Mouse (Mus musculus) liver, postnatal 0 days (tissue): ENCODE results near the gene Inpp4a. TPM values are rescaled to one million over a fixed set of nuclear protein-coding genes. Genes with fewer than 3 reads are reported as not detected.

Experiments used
- ATAC-seq: fragments of 200-750 bp; cut with Nextera tagmentation; 2 replicates; pipeline ENCODE4 v1.8.0; 2017; ENCODE audit warnings: mild to moderate bottlenecking, moderate library complexity
- DNase-seq: peaks from one replicate; pipeline ENCODE4 v3.0.0-alpha.2; 2016
- H3K27ac ChIP-seq: fragments of 300-500 bp; sonication (generic); 2 replicates; pipeline ENCODE4 v1.5.1; 2014; ENCODE audit warnings: antibody characterized with exemption, moderate library complexity, mild to moderate bottlenecking, low read depth
- H3K27me3 ChIP-seq: fragments of 300-500 bp; sonication (generic); 2 replicates; pipeline ENCODE4 v1.6.1; 2014; ENCODE audit warnings: low read length, control low read depth, mixed read lengths; ENCODE audit not compliant: insufficient read depth
- H3K36me3 ChIP-seq: fragments of 300-500 bp; sonication (generic); replicated peaks from 2 replicates; pipeline ENCODE4 v1.6.1; 2014; ENCODE audit warnings: mild to moderate bottlenecking, control low read depth, low read length, moderate library complexity, mixed read lengths; ENCODE audit not compliant: insufficient read depth
- H3K4me1 ChIP-seq: fragments of 300-500 bp; sonication (generic); 2 replicates; pipeline ENCODE4 v1.6.1; 2014; ENCODE audit warnings: antibody characterized with exemption, mild to moderate bottlenecking, control low read depth; ENCODE audit not compliant: insufficient read depth
- H3K4me2 ChIP-seq: fragments of 300-500 bp; sonication (generic); 2 replicates; pipeline ENCODE4 v1.6.1; 2014; ENCODE audit warnings: low read depth, mild to moderate bottlenecking, low read length, moderate library complexity, mixed read lengths
- H3K4me3 ChIP-seq: fragments of 300-500 bp; sonication (generic); 2 replicates; pipeline ENCODE4 v1.5.1; 2014; ENCODE audit warnings: low read depth, low read length
- H3K9ac ChIP-seq: fragments of 300-500 bp; sonication (generic); replicated peaks from 2 replicates; pipeline ENCODE4 v1.6.1; 2014; ENCODE audit warnings: mild to moderate bottlenecking, moderate library complexity
- H3K9me3 ChIP-seq: fragments of 300-500 bp; sonication (generic); 2 replicates; pipeline ENCODE4 v1.6.1; 2016; ENCODE audit warnings: mild to moderate bottlenecking, control low read depth, low read length, mixed read lengths
- CTCF ChIP-seq: sonication (generic); IDR thresholded peaks from 2 replicates; pipeline ENCODE4 v1.5.1; 2016; ENCODE audit warnings: antibody characterized with exemption, low read depth
- EP300 ChIP-seq: IDR thresholded peaks from 2 replicates; pipeline ENCODE4 v1.6.1; 2016; ENCODE audit warnings: antibody characterized with exemption, low read depth, mild to moderate bottlenecking
- WGBS: fragments of 180-500 bp; shearing (Covaris S2); extraction: QIAGEN DNeasy Blood & Tissue Kit; methylation state at CpG from one replicate; pipeline ENCODE4 v1.1.7; 2014; ENCODE audit not compliant: insufficient replicate concordance; 5-methylcytosine and 5-hydroxymethylcytosine counted together
- polyA plus RNA-seq: library from polyadenylated mRNA; unstranded; fragments of >200 nt; fragmentation: Nextera tagmentation; extraction: Ambion mirVana; gene quantifications from 2 replicates; pipeline ENCODE4 v1.2.1, GENCODE M21; 2015

Gene Inpp4a
- polyA plus RNA-seq, 1 experiment from 2014 or later: 6.7 TPM

GRCm38 (mm10) chr1:37329132-37329531 is 29.5 kb downstream of the Inpp4a start:
- Histone ChIP-seq H3K4me3 (no peak overlapping the region), H3K4me2 (no peak overlapping the region), H3K27ac (no peak overlapping the region), H3K9ac (no peak overlapping the region), H3K36me3 (0 out of 2 replicates have a peak, but pooled peaks cover 4% of the 10 kb centered on the region), H3K9me3 (no peaks in the 10 kb centered on the region), H3K27me3 (no peaks in the 10 kb centered on the region), H3K4me1 (peaks cover 11% of the 10 kb centered on the region; the same call in 1 of the 2 replicates)
- no peak for DNase-seq
- TF ChIP-seq EP300: no peak
- TF ChIP-seq CTCF: 0 out of 2 replicates have a peak, but pooled peaks have one; percentile 27
- 83% methylated on average over 3 of the region's 3 CpGs for WGBS
- ATAC-seq: no peak

GRCm38 (mm10) chr1:37329831-37330230 is 30.2 kb downstream of the Inpp4a start:
- no peak overlapping the region for H3K4me3 ChIP-seq
- ATAC-seq (no peak), DNase-seq (no peak)
- H3K9ac ChIP-seq: no peak overlapping the region
- WGBS: 82% methylated on average over 4 of the region's 4 CpGs
- TF ChIP-seq EP300: no peak
- TF ChIP-seq CTCF: no peak
- H3K27me3 ChIP-seq: no peaks in the 10 kb centered on the region
- H3K4me2 ChIP-seq: no peak overlapping the region
- peaks cover 15% of the 10 kb centered on the region; the same call in 1 of the 2 replicates for H3K4me1 ChIP-seq
- no peak overlapping the region for H3K27ac ChIP-seq
- H3K36me3 ChIP-seq: 0 out of 2 replicates have a peak, but pooled peaks cover 4% of the 10 kb centered on the region
- no peaks in the 10 kb centered on the region for H3K9me3 ChIP-seq

GRCm38 (mm10) chr1:37332756-37333155 is 33.1 kb downstream of the Inpp4a start:
- H3K9ac ChIP-seq: no peak overlapping the region
- H3K4me2 ChIP-seq: no peak overlapping the region
- H3K36me3 ChIP-seq: 0 out of 2 replicates have a peak, but pooled peaks cover 4% of the 10 kb centered on the region
- H3K4me1 ChIP-seq: peaks cover 24% of the 10 kb centered on the region
- H3K27me3 ChIP-seq: no peaks in the 10 kb centered on the region
- TF ChIP-seq CTCF (no peak), EP300 (no peak)
- no peak overlapping the region for H3K27ac ChIP-seq
- no peak for ATAC-seq
- H3K9me3 ChIP-seq: no peaks in the 10 kb centered on the region
- DNase-seq: no peak
- 72% methylated on average over 3 of the region's 3 CpGs for WGBS
- H3K4me3 ChIP-seq: no peak overlapping the region

GRCm38 (mm10) chr1:37333741-37334440 is 34.2 kb downstream of the Inpp4a start:
- peak overlapping the region; percentile 20; the same call in 1 of the 2 replicates for H3K4me2 ChIP-seq
- DNase-seq (no peak), ATAC-seq (peak; percentile 78)
- peaks cover 24% of the 10 kb centered on the region for H3K4me1 ChIP-seq
- whole genome bisulfite sequencing: 46% methylated on average over 4 of the region's 4 CpGs
- TF ChIP-seq EP300: no peak
- TF ChIP-seq CTCF: no peak
- H3K9ac ChIP-seq: no peak overlapping the region
- no peaks in the 10 kb centered on the region for H3K9me3 ChIP-seq
- H3K27ac ChIP-seq: peak overlapping the region; percentile 62
- 0 out of 2 replicates have a peak, but pooled peaks cover 3% of the 10 kb centered on the region for H3K36me3 ChIP-seq
- no peak overlapping the region for H3K4me3 ChIP-seq
- no peaks in the 10 kb centered on the region for H3K27me3 ChIP-seq

GRCm38 (mm10) chr1:37336022-37336421 is 36.4 kb downstream of the Inpp4a start:
- WGBS: 75% methylated on average over 2 of the region's 2 CpGs
- no peaks in the 10 kb centered on the region for H3K9me3 ChIP-seq
- H3K27me3 ChIP-seq: no peaks in the 10 kb centered on the region
- H3K36me3 ChIP-seq: no peaks in the 10 kb centered on the region
- no peak overlapping the region for H3K27ac ChIP-seq
- no peak overlapping the region for H3K9ac ChIP-seq
- H3K4me3 ChIP-seq: no peak overlapping the region
- no peak for TF ChIP-seq EP300
- no peak for DNase-seq
- no peak for ATAC-seq
- no peak overlapping the region for H3K4me2 ChIP-seq
- peaks cover 29% of the 10 kb centered on the region for H3K4me1 ChIP-seq

- TF ChIP-seq CTCF (no peak), EP300 (no peak)
- Histone ChIP-seq H3K4me3 (no peak overlapping the region), H3K27me3 (no peaks in the 10 kb centered on the region), H3K4me2 (no peak overlapping the region), H3K9me3 (no peaks in the 10 kb centered on the region), H3K36me3 (no peaks in the 10 kb centered on the region), H3K9ac (no peak overlapping the region), H3K4me1 (peaks cover 33% of the 10 kb centered on the region), H3K27ac (no peak overlapping the region)
- ATAC-seq (no peak), DNase-seq (no peak)
- WGBS: 62% methylated on average over 2 of the region's 2 CpGs
These were observed 37.1 kb downstream of the Inpp4a start for GRCm38 (mm10) chr1:37336794-37337193.
